Mouse (Mus musculus): ENCODE measurements around the gene Vars. TPM values are rescaled to one million over a fixed set of nuclear protein-coding genes. Genes with fewer than 3 reads are reported as not detected.

The Vars gene
- polyA plus RNA-seq, 1 experiment from 2014 or later: 35.5 TPM

DNA sequence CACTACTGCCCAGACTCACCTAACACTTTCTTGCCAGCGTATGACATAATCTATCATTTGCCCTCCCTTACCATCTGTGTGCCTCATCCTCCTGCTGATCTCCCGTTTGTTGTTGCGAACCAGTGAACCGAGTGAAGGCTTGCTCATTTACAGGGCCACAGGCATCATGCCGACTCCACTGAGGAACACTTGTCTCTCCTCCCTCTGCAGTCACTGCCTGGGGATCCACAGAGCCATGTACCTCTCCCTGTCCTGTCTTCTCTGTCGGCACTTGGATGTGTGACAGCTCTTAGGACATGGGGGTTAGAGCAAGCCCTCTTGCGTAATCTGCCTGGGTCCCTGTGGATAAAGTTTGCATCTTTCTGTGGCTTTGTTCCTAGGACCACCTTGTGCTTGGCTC is 8.8 kb downstream of the Vars start:
- TF ChIP-seq EP300 (optimal IDR thresholded peaks at IDR 0.05) (no peak), CTCF (IDR thresholded peaks at IDR 0.05; ENCODE audit: low read depth) (no peak)
- H3K4me3 ChIP-seq (ENCODE audit: low read depth, low read length): no peak overlapping the region
- 88% methylated on average over 7 of the region's 7 CpGs for WGBS
- DNase-seq (ENCODE audit: low spot score) (no peak), ATAC-seq (ENCODE audit: low FRiP score, low TSS enrichment) (no peak)
- H3K4me2 ChIP-seq (replicated peaks; ENCODE audit: low read depth): no peak overlapping the region
- peaks cover 49% of the 10 kb centered on the region for H3K36me3 ChIP-seq (ENCODE audit: control insufficient read depth, insufficient read depth, low read length)
- H3K4me1 ChIP-seq (replicated peaks; ENCODE audit: control insufficient read depth, insufficient read depth): no peaks in the 10 kb centered on the region
- H3K9me3 ChIP-seq (ENCODE audit: control insufficient read depth, low read length): no peaks in the 10 kb centered on the region
- no peaks in the 10 kb centered on the region for H3K27me3 ChIP-seq (ENCODE audit: control insufficient read depth, insufficient read depth, low read length)
- H3K27ac ChIP-seq (replicated peaks): no peak overlapping the region
- no peak overlapping the region for H3K9ac ChIP-seq (ENCODE audit: low read length)

DNA sequence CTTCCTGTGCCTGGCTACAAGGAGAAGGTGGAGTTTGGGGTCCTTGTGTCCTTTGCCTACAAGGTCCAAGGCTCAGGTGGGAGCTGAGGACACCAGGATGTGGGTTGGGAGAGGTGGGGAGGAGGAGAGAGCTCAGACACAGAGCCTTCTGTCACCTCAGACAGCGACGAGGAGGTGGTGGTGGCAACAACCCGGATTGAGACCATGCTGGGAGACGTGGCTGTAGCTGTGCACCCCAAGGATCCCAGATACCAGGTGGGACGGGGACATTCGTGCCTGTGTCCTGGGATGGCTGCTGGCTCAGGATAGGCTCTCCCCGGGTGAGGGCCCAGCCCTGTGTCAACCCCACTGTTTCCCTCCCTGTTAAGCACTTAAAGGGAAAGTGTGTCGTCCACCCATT is 10.7 kb downstream of the Vars start:
- Histone ChIP-seq H3K27me3 (ENCODE audit: control insufficient read depth, insufficient read depth, low read length) (no peaks in the 10 kb centered on the region), H3K4me2 (replicated peaks; ENCODE audit: low read depth) (no peak overlapping the region), H3K36me3 (ENCODE audit: control insufficient read depth, insufficient read depth, low read length) (peaks cover 48% of the 10 kb centered on the region), H3K9me3 (ENCODE audit: control insufficient read depth, low read length) (no peaks in the 10 kb centered on the region), H3K9ac (ENCODE audit: low read length) (no peak overlapping the region), H3K4me3 (ENCODE audit: low read depth, low read length) (no peak overlapping the region), H3K4me1 (replicated peaks; ENCODE audit: control insufficient read depth, insufficient read depth) (no peaks in the 10 kb centered on the region), H3K27ac (replicated peaks) (no peak overlapping the region)
- 94% methylated on average over 8 of the region's 8 CpGs for whole genome bisulfite sequencing
- no peak for ATAC-seq (ENCODE audit: low FRiP score, low TSS enrichment)
- DNase-seq (ENCODE audit: low spot score): no peak
- TF ChIP-seq CTCF (IDR thresholded peaks at IDR 0.05; ENCODE audit: low read depth) (no peak), EP300 (optimal IDR thresholded peaks at IDR 0.05) (no peak)

DNA sequence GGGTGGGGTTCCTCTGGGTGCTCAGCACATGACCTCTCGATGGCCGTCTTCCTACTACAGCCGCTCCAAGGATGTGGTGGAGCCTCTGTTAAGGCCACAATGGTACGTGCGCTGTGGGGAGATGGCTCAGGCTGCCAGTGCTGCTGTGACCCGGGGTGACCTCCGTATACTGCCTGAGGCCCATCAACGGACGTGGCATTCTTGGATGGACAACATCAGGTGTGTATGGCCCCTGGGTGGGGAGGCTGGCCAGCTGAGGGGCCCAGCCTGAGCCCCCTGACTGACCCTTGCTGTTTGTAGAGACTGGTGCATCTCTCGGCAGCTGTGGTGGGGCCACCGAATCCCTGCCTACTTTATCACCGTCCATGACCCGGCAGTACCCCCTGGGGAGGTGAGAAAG is 11.6 kb downstream of the Vars start:
- no peak overlapping the region for H3K9ac ChIP-seq (ENCODE audit: low read length)

DNA sequence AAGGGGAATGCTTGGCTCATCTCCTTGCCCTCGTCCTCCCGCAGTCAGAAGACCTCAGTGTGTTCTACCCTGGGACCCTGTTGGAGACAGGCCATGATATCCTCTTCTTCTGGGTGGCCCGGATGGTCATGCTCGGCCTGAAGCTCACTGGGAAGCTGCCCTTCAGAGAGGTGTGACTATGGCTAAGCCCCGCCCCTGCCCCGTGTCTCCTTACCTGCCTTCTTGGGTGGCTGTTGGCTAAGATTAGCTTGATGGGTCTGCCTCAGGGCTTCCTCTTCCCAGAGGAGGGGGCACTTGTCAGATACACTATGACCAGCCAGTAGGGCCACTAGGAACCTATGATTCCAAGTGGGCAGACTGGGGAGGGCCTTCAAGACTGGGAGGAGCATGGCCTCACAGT is 12.4 kb downstream of the Vars start:
- ATAC-seq (ENCODE audit: low FRiP score, low TSS enrichment) (no peak), DNase-seq (ENCODE audit: low spot score) (no peak)
- Histone ChIP-seq H3K4me3 (ENCODE audit: low read depth, low read length) (no peak overlapping the region), H3K4me1 (replicated peaks; ENCODE audit: control insufficient read depth, insufficient read depth) (no peaks in the 10 kb centered on the region), H3K9me3 (ENCODE audit: control insufficient read depth, low read length) (no peaks in the 10 kb centered on the region), H3K9ac (ENCODE audit: low read length) (no peak overlapping the region), H3K27ac (replicated peaks) (no peak overlapping the region), H3K4me2 (replicated peaks; ENCODE audit: low read depth) (no peak overlapping the region), H3K36me3 (ENCODE audit: control insufficient read depth, insufficient read depth, low read length) (peaks cover 46% of the 10 kb centered on the region), H3K27me3 (ENCODE audit: control insufficient read depth, insufficient read depth, low read length) (no peaks in the 10 kb centered on the region)
- 74% methylated on average over 6 of the region's 6 CpGs for WGBS
- no peak for TF ChIP-seq CTCF (IDR thresholded peaks at IDR 0.05; ENCODE audit: low read depth)
- TF ChIP-seq EP300 (optimal IDR thresholded peaks at IDR 0.05): no peak

More for the DNA sequence above, 11.6 kb downstream of the Vars start:
- Histone ChIP-seq H3K4me2 (replicated peaks; ENCODE audit: low read depth) (no peak overlapping the region), H3K9me3 (ENCODE audit: control insufficient read depth, low read length) (no peaks in the 10 kb centered on the region), H3K4me1 (replicated peaks; ENCODE audit: control insufficient read depth, insufficient read depth) (no peaks in the 10 kb centered on the region), H3K36me3 (ENCODE audit: control insufficient read depth, insufficient read depth, low read length) (peaks cover 48% of the 10 kb centered on the region), H3K4me3 (ENCODE audit: low read depth, low read length) (no peak overlapping the region), H3K27ac (replicated peaks) (no peak overlapping the region), H3K27me3 (ENCODE audit: control insufficient read depth, insufficient read depth, low read length) (no peaks in the 10 kb centered on the region)
- ATAC-seq (ENCODE audit: low FRiP score, low TSS enrichment) (no peak), DNase-seq (ENCODE audit: low spot score) (no peak)
- TF ChIP-seq EP300 (optimal IDR thresholded peaks at IDR 0.05): no peak
- no peak for TF ChIP-seq CTCF (IDR thresholded peaks at IDR 0.05; ENCODE audit: low read depth)
- 78% methylated on average over 13 of the region's 13 CpGs for WGBS

DNA sequence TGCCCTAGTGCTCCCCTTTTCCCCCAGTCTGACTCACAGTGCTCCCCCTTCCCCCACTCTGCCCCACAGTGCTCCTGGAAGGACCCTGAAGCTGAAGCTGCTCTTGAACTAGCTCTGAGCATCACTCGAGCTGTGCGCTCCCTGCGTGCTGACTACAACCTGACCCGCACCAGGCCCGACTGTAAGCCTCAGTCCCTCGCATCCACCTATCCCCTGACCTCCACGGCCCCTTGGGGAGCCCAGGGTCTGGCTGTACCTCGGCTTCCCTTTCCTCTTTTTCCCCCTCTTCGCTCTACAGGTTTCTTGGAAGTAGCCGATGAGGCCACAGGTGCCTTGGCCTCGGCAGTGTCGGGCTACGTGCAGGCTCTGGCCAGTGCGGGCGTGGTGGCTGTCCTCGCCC is 14.5 kb downstream of the Vars start:
- Histone ChIP-seq H3K36me3 (ENCODE audit: control insufficient read depth, insufficient read depth, low read length) (peaks cover 44% of the 10 kb centered on the region), H3K4me3 (ENCODE audit: low read depth, low read length) (no peak overlapping the region), H3K4me1 (replicated peaks; ENCODE audit: control insufficient read depth, insufficient read depth) (no peaks in the 10 kb centered on the region), H3K9me3 (ENCODE audit: control insufficient read depth, low read length) (no peaks in the 10 kb centered on the region), H3K27ac (replicated peaks) (no peak overlapping the region), H3K27me3 (ENCODE audit: control insufficient read depth, insufficient read depth, low read length) (no peaks in the 10 kb centered on the region), H3K4me2 (replicated peaks; ENCODE audit: low read depth) (no peak overlapping the region), H3K9ac (ENCODE audit: low read length) (no peak overlapping the region)
- ATAC-seq (ENCODE audit: low FRiP score, low TSS enrichment): no peak
- DNase-seq (ENCODE audit: low spot score): no peak
- no peak for TF ChIP-seq EP300 (optimal IDR thresholded peaks at IDR 0.05)
- no peak for TF ChIP-seq CTCF (IDR thresholded peaks at IDR 0.05; ENCODE audit: low read depth)
- 87% methylated on average over 16 of the region's 16 CpGs for whole genome bisulfite sequencing

DNA sequence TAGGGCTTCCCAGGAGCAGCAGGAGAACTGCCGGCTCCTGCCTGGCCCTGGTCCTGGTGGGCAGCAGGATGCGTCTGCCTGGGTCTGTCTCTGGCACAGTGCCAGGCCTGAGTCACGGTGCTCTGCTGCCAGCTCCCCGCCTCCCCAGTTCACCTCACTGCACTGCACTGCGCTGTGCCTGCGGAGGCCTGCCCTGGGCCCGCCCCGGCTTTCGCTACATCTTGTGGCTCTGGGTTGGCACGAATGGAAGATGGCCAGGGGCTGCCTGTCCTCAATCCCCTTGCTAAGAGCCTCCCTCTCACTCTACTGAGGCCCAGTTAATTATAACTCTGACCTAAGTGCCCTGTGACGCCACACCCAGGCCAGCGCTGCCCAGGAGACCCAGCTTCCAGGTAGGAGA is 15.6 kb downstream of the Vars start, which contains the start of gene Vwa7:
Vwa7 (plus strand) TSS at position 204 of the 400 bp plus-strand sequence.
- peak; percentile 71 for DNase-seq (ENCODE audit: low spot score)
- peak; percentile 51 for ATAC-seq (ENCODE audit: low FRiP score, low TSS enrichment)
- TF ChIP-seq CTCF (IDR thresholded peaks at IDR 0.05; ENCODE audit: low read depth) (no peak), EP300 (optimal IDR thresholded peaks at IDR 0.05) (no peak)
- 24% methylated on average over 11 of the region's 12 CpGs for WGBS
- Histone ChIP-seq H3K4me1 (replicated peaks; ENCODE audit: control insufficient read depth, insufficient read depth) (no peaks in the 10 kb centered on the region), H3K27me3 (ENCODE audit: control insufficient read depth, insufficient read depth, low read length) (no peaks in the 10 kb centered on the region), H3K36me3 (ENCODE audit: control insufficient read depth, insufficient read depth, low read length) (peaks cover 34% of the 10 kb centered on the region), H3K4me2 (replicated peaks; ENCODE audit: low read depth) (no peak within 1 kb of the TSS), H3K27ac (replicated peaks) (peak within 1 kb of the TSS; percentile 76), H3K9ac (ENCODE audit: low read length) (peak within 1 kb of the TSS; percentile 4; the same call in 1 of the 2 replicates), H3K4me3 (ENCODE audit: low read depth, low read length) (no peak within 1 kb of the TSS), H3K9me3 (ENCODE audit: control insufficient read depth, low read length) (no peaks in the 10 kb centered on the region)
